ENCODE assay signal across 15 mouse cellular contexts in the genomic region with DNA sequence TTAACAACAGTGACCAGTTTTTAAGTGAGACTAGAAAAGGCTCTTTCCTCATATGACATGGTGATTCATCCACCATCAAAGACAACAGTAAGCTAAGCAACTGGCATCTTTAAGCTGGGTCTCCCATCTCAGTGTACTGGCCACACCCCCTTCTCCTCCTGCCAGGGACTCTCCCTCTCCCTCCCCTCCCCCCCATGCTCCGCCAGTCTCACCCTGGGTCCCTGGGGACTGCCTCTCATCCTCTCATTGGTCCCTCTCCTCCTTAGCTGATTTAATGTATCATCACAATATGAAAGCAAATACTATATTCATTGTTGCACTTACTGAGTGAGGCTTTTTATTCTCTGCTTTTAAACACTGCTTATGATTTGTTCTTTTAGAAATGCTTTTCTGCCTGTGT. TPM values are rescaled to one million over a fixed set of nuclear protein-coding genes. Genes with fewer than 3 reads are reported as not detected.
DNase-seq lines count a peak whose midpoint lies in the region; ATAC-seq and TF ChIP-seq lines count a peak whose summit lies in the region.
"Had no signal": no experiment of that assay in that cellular context is flagged by ENCODE, and none has a peak within 500 bp of the region (broad histone marks: within the 10 kb centered on the region; RNA-seq: fewer than 3 reads in every experiment).

No protein-coding gene starts in this region.

- H3K36me3 ChIP-seq in forebrain, embryonic 11.5 days (ENCODE audit: control insufficient read depth, insufficient read depth, low read length), result no peaks in the 10 kb centered on the region
- H3K36me3 ChIP-seq in forebrain, embryonic 10.5 days (replicated peaks), result peaks cover 11% of the 10 kb centered on the region
- H3K36me3 ChIP-seq in forebrain, postnatal 0 days (ENCODE audit: insufficient read depth), result no peaks in the 10 kb centered on the region
- H3K36me3 ChIP-seq in midbrain, embryonic 16.5 days (ENCODE audit: control insufficient read depth, insufficient read depth, low read length), result no peaks in the 10 kb centered on the region
- H3K36me3 ChIP-seq: liver, embryonic 15.5 days had no signal

- no peaks in the 10 kb centered on the region for H3K4me1 ChIP-seq in forebrain, embryonic 11.5 days (replicated peaks; ENCODE audit: control insufficient read depth, insufficient read depth, low read length)
- peaks cover 15% of the 10 kb centered on the region for H3K4me1 ChIP-seq in forebrain, embryonic 10.5 days
- no peaks in the 10 kb centered on the region for H3K4me1 ChIP-seq in forebrain, postnatal 0 days (ENCODE audit: insufficient read depth)
- peaks cover 15% of the 10 kb centered on the region for H3K4me1 ChIP-seq in midbrain, embryonic 16.5 days (ENCODE audit: control insufficient read depth, insufficient read depth, low read length)
- H3K4me1 ChIP-seq: liver, embryonic 15.5 days had no signal

- no peaks in the 10 kb centered on the region; the same call in 1 of the 2 replicates for H3K9me3 ChIP-seq in forebrain, embryonic 11.5 days (ENCODE audit: control insufficient read depth, low read length)
- H3K9me3 ChIP-seq in forebrain, embryonic 10.5 days, result peaks cover 9% of the 10 kb centered on the region; the same call in 1 of the 2 replicates
- H3K9me3 ChIP-seq in forebrain, postnatal 0 days (ENCODE audit: low read length), result no peaks in the 10 kb centered on the region
- H3K9me3 ChIP-seq in midbrain, embryonic 16.5 days (replicated peaks; ENCODE audit: control insufficient read depth, low read length, poor library complexity, severe bottlenecking), result no peaks in the 10 kb centered on the region; the same call in 1 of the 2 replicates
- H3K9me3 ChIP-seq: liver, embryonic 15.5 days had no signal

- WGBS in forebrain, embryonic 11.5 days, result 27% methylated on average over 1 of the region's 1 CpGs
- 44% methylated on average over 1 of the region's 1 CpGs for WGBS in forebrain, embryonic 10.5 days
- WGBS in forebrain, postnatal 0 days, result 33% methylated on average over 1 of the region's 1 CpGs
- 0% methylated on average over 1 of the region's 1 CpGs for WGBS in midbrain, embryonic 16.5 days

- H3K4me2 ChIP-seq in forebrain, embryonic 11.5 days (ENCODE audit: low read depth, low read length, severe bottlenecking), result no peak overlapping the region
- H3K4me2 ChIP-seq in forebrain, postnatal 0 days (ENCODE audit: low read depth), result no peak overlapping the region
- H3K4me2 ChIP-seq in midbrain, embryonic 16.5 days (ENCODE audit: low read length), result no peak overlapping the region
- H3K4me2 ChIP-seq: heart, embryonic 11.5 days; liver, embryonic 15.5 days had no signal

- 0 out of 2 replicates have a peak overlapping the region, but pooled peaks have one; percentile 12 for H3K27ac ChIP-seq in forebrain, embryonic 11.5 days (ENCODE audit: low read depth, low read length)
- no peak overlapping the region for H3K27ac ChIP-seq in forebrain, embryonic 10.5 days
- H3K27ac ChIP-seq in forebrain, postnatal 0 days (ENCODE audit: low read depth, low read length), result no peak overlapping the region
- H3K27ac ChIP-seq in midbrain, embryonic 16.5 days (ENCODE audit: low read length), result peak overlapping the region; percentile 3
- H3K27ac ChIP-seq: liver, embryonic 15.5 days had no signal

- H3K9ac ChIP-seq in forebrain, embryonic 11.5 days (ENCODE audit: low read length), result no peak overlapping the region
- H3K9ac ChIP-seq in forebrain, postnatal 0 days, result no peak overlapping the region
- H3K9ac ChIP-seq in midbrain, embryonic 16.5 days (ENCODE audit: low read depth, low read length), result no peak overlapping the region
- H3K9ac ChIP-seq: liver, embryonic 15.5 days had no signal

- no peak for ATAC-seq in forebrain, embryonic 11.5 days (replicated peaks; ENCODE audit: low FRiP score)
- peak; percentile 64 for ATAC-seq in forebrain, postnatal 0 days
- peak; percentile 55 for ATAC-seq in midbrain, embryonic 16.5 days
- no peak for ATAC-seq in erythroblast, adult 5-6 weeks (replicated peaks; ENCODE audit: low FRiP score, poor library complexity, severe bottlenecking)
- ATAC-seq: intestine, postnatal 0 days had no signal

- TF ChIP-seq CTCF in forebrain, postnatal 0 days (IDR thresholded peaks at IDR 0.05; ENCODE audit: low read depth), result no peak

- H3K4me3 ChIP-seq in forebrain, embryonic 11.5 days (ENCODE audit: low read depth, low read length), result no peak overlapping the region
- no peak overlapping the region for H3K4me3 ChIP-seq in forebrain, embryonic 10.5 days
- H3K4me3 ChIP-seq in forebrain, postnatal 0 days (ENCODE audit: low read depth, low read length), result no peak overlapping the region
- H3K4me3 ChIP-seq in midbrain, embryonic 16.5 days (ENCODE audit: low read depth, low read length), result no peak overlapping the region
- H3K4me3 ChIP-seq: liver, embryonic 15.5 days had no signal

- no peak for DNase-seq in forebrain, embryonic 11.5 days (ENCODE audit: low spot score)
- DNase-seq in forebrain, embryonic 10.5 days (ENCODE audit: extremely low spot score, low spot score), result no peak
- peak; percentile 93 for DNase-seq in NIH3T3 (ENCODE audit: low read depth)
- peak; percentile 27 for DNase-seq in forebrain, postnatal 0 days
- DNase-seq in right cerebral cortex, adult 2 months (ENCODE audit: low spot score in 2 of 2), result no peak
- DNase-seq in urinary bladder, adult 18-20 months (ENCODE audit: low spot score in 2 of 2), result no peak
- DNase-seq: adrenal gland, postnatal 10 days; cerebellum, adult 18-20 months; thymus, postnatal 25 days had no signal

- no peaks in the 10 kb centered on the region for H3K27me3 ChIP-seq in forebrain, embryonic 11.5 days (ENCODE audit: control insufficient read depth, insufficient read depth, low read length)
- no peaks in the 10 kb centered on the region for H3K27me3 ChIP-seq in forebrain, embryonic 10.5 days (ENCODE audit: poor library complexity, severe bottlenecking)
- no peaks in the 10 kb centered on the region for H3K27me3 ChIP-seq in forebrain, postnatal 0 days (ENCODE audit: insufficient read depth, low read length)
- H3K27me3 ChIP-seq in midbrain, embryonic 16.5 days (ENCODE audit: control insufficient read depth, insufficient read depth, low read depth, low read length), result no peaks in the 10 kb centered on the region
- H3K27me3 ChIP-seq: liver, embryonic 15.5 days had no signal

RNA-seq across cellular contexts. Expression of gene D630045J12Rik, which starts 29.7 kb away (rescaled TPM):
- 13.4 and 15.0 TPM in 2 replicates for polyA plus RNA-seq in forebrain, embryonic 11.5 days (2014; fragmentation: Nextera tagmentation; extraction: Ambion mirVana)
- 5.4 and 6.3 TPM in 2 replicates for polyA plus RNA-seq in forebrain, embryonic 10.5 days (2016; fragmentation: Nextera tagmentation; extraction: Ambion mirVana)
- 33.7 and 38.7 TPM in 2 replicates for total RNA-seq in forebrain, postnatal 0 days (2014; rRNA removed)
- polyA plus RNA-seq in forebrain, postnatal 0 days (2015; fragmentation: Nextera tagmentation; extraction: Ambion mirVana), result 7.7 and 11.4 TPM in 2 replicates
- polyA plus RNA-seq in midbrain, embryonic 16.5 days (2015; fragmentation: Nextera tagmentation; extraction: Ambion mirVana), result 15.8 and 19.4 TPM in 2 replicates
- 0.19 TPM in 1 of 2 replicates, not detected in the other for total RNA-seq in erythroblast, adult 5-6 weeks (2015; ENCODE audit: low replicate concordance)
- 0.09 and 1.5 TPM in 2 replicates for total RNA-seq in erythroblast, adult 5-6 weeks (2017; ENCODE audit: low replicate concordance)
- total RNA-seq: monocyte, adult 5-6 weeks had no signal

Comparison
In these comparisons a context has a peak if more than half of its experiments do, and no peak if none do; other contexts are left out.
1. ATAC-seq: peak in forebrain, postnatal 0 days (single experiment) and midbrain, embryonic 16.5 days (single experiment); none in forebrain, embryonic 11.5 days (single experiment) and erythroblast, adult 5-6 weeks (single experiment).
2. DNase-seq: peak in NIH3T3 (single experiment) and forebrain, postnatal 0 days (single experiment); none in forebrain, embryonic 11.5 days (single experiment), forebrain, embryonic 10.5 days (single experiment), right cerebral cortex, adult 2 months (0 of 2) and urinary bladder, adult 18-20 months (0 of 2).
3. H3K27ac ChIP-seq: peak in forebrain, embryonic 11.5 days (single experiment) and midbrain, embryonic 16.5 days (single experiment); none in forebrain, embryonic 10.5 days (single experiment) and forebrain, postnatal 0 days (single experiment).